Mouse (Mus musculus): ENCODE measurements around the gene Cdhr5. TPM values are rescaled to one million over a fixed set of nuclear protein-coding genes. Genes with fewer than 3 reads are reported as not detected.
"Not testable (repeated sequence)": the region's sequence is repeated elsewhere in the genome, so short reads cannot be mapped to it uniquely, and the experiment has no call there.

Gene Cdhr5
- polyA plus RNA-seq, 1 experiment from 2014 or later, result not detected

DNA sequence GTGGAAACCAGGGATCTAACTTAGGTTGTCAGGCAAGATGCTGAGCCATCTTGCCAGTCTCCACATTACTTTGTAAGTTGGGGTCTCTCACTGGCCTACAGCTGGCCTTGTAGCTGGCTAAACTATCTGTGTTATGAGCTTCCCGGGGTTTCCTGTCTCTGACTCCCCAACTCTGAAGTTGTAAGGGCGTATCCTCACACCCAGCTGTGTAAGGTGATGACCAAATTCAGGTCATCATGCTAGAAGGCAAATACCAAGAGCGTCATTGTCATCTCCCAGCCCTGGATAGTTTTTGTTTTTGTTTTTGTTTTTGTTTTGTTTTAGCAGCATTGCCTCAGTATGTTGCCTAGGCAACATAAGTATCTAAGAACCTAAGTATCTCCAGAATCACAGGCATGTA, 6.0 kb downstream of the Cdhr5 start:
- Histone ChIP-seq H3K27ac (no peak overlapping the region), H3K27me3 (no peaks in the 10 kb centered on the region), H3K4me1 (peaks cover 14% of the 10 kb centered on the region), H3K36me3 (no peaks in the 10 kb centered on the region), H3K9me3 (no peaks in the 10 kb centered on the region), H3K9ac (no peak overlapping the region), H3K4me3 (no peak overlapping the region), H3K4me2 (replicated peaks) (no peak overlapping the region)
- no peak for ATAC-seq (ENCODE audit: low FRiP score, low read depth)
- WGBS, result 85% methylated on average over 3 of the region's 3 CpGs

DNA sequence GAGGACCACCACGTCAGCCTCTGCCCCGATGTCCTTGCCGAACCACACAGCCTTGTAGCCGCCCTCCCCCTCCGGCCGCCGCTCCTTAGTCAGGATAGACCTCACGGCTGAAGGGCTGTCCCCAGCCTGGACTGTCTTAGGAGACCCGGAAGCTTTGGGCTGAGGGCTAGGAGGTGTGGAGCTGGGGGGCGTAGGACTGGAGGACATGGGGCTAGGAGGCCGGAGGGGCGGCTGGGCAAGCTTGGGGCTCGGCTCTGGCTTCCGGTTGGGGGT, 7.4 kb downstream of the Cdhr5 start:
- H3K4me1 ChIP-seq, result peaks cover 19% of the 10 kb centered on the region
- WGBS, result 82% methylated on average over 14 of the region's 14 CpGs
- H3K9ac ChIP-seq, result no peak overlapping the region
- H3K9me3 ChIP-seq, result no peaks in the 10 kb centered on the region
- H3K4me2 ChIP-seq (replicated peaks), result no peak overlapping the region; the same call in 1 of the 2 replicates
- H3K36me3 ChIP-seq, result peaks cover 3% of the 10 kb centered on the region; the same call in 1 of the 2 replicates
- ATAC-seq (ENCODE audit: low FRiP score, low read depth), result no peak
- no peaks in the 10 kb centered on the region for H3K27me3 ChIP-seq
- no peak overlapping the region for H3K4me3 ChIP-seq
- no peak overlapping the region for H3K27ac ChIP-seq

DNA sequence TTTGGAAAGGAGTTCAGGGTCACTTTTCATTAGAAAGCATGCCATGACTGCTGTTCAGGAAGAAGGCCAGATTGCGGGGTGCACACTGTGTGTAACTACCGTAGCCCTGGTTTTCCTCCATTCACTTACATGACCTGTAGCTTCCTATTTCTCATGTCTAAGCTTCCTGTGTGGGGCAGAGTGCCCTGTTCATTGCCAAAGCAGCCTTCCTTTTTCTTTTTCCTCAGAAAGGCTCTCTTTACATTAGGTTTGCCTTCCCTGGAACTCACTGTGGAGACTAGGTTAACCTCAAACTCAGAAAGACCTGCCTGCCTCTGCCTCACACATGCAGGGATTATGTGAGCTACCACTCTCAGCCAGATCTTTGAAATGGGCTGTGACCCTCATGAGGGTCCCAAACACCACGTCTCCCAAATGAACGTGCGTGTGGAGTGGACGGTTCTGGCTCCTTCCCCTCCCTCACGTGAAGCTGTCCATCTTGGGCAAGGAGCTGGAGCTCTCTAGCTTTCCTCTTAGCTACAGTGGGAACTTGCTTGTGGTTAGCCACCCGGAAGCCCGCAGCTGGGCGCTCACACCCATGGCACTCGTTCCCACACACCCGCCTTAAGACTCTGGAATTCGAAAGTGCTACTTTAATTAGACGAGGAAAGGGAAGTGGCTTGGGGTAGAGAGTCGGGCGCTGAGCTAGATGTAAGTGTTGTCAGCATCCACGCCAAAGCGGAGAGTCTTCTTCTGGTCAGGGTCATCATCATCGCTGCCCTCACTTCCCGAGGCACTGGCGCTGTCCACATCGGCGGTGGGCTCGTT, 7.9 kb downstream of the Cdhr5 start:
- no peak overlapping the region; the same call in 1 of the 2 replicates for H3K4me2 ChIP-seq (replicated peaks)
- 72% methylated on average over 24 of the region's 24 CpGs for WGBS

GRCm38 (mm10) chr7:141265739-141266561, 10.6 kb downstream of the Cdhr5 start, which contains the start of gene Irf7:
Gene Irf7 (minus strand): TSS chr7:141266481.
- peaks cover 19% of the 10 kb centered on the region for H3K4me1 ChIP-seq
- peaks cover 36% of the 10 kb centered on the region for H3K36me3 ChIP-seq
- peak; percentile 34; the same call in 1 of the 2 replicates for ATAC-seq (ENCODE audit: low FRiP score, low read depth)
- H3K9me3 ChIP-seq, result no peaks in the 10 kb centered on the region
- peak within 1 kb of the TSS; percentile 84 for H3K4me2 ChIP-seq (replicated peaks)
- no peak within 1 kb of the TSS; the same call in 1 of the 2 replicates for H3K27ac ChIP-seq
- peak within 1 kb of the TSS; percentile 70 for H3K9ac ChIP-seq
- 8% methylated on average over 25 of the region's 25 CpGs for WGBS
- H3K4me3 ChIP-seq, result peak within 1 kb of the TSS; percentile 50
- H3K27me3 ChIP-seq, result no peaks in the 10 kb centered on the region

More for the DNA sequence above, 7.9 kb downstream of the Cdhr5 start:
- peaks cover 9% of the 10 kb centered on the region for H3K36me3 ChIP-seq
- H3K9ac ChIP-seq, result no peak overlapping the region
- H3K4me3 ChIP-seq, result no peak overlapping the region
- ATAC-seq (ENCODE audit: low FRiP score, low read depth), result no peak
- H3K27me3 ChIP-seq, result no peaks in the 10 kb centered on the region
- peaks cover 19% of the 10 kb centered on the region for H3K4me1 ChIP-seq
- no peaks in the 10 kb centered on the region for H3K9me3 ChIP-seq
- no peak overlapping the region for H3K27ac ChIP-seq

DNA sequence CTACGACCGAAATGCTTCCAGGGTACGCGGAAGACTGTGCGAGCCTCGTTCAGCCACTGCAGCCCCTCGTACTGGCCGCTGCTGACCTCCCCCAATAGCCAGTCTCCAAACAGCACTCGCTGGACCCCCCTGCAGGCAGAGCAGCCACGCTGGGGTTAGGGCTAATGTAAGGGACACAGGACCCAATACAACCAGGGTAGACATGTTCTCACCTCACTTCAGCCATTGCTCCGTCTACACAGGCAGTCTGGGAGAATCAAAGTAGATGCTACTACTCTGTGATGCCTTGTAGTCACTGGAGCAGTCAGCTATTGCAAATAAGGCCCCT, 11.2 kb downstream of the Cdhr5 start:
- Histone ChIP-seq H3K36me3 (peaks cover 42% of the 10 kb centered on the region), H3K27ac (no peak overlapping the region; the same call in 1 of the 2 replicates), H3K4me3 (peak overlapping the region; percentile 50; the same call in 1 of the 2 replicates), H3K4me2 (replicated peaks) (peak overlapping the region; percentile 84), H3K9me3 (no peaks in the 10 kb centered on the region), H3K9ac (no peak overlapping the region), H3K27me3 (no peaks in the 10 kb centered on the region), H3K4me1 (peaks cover 19% of the 10 kb centered on the region)
- WGBS, result 37% methylated on average over 11 of the region's 11 CpGs
- ATAC-seq (ENCODE audit: low FRiP score, low read depth), result no peak

DNA sequence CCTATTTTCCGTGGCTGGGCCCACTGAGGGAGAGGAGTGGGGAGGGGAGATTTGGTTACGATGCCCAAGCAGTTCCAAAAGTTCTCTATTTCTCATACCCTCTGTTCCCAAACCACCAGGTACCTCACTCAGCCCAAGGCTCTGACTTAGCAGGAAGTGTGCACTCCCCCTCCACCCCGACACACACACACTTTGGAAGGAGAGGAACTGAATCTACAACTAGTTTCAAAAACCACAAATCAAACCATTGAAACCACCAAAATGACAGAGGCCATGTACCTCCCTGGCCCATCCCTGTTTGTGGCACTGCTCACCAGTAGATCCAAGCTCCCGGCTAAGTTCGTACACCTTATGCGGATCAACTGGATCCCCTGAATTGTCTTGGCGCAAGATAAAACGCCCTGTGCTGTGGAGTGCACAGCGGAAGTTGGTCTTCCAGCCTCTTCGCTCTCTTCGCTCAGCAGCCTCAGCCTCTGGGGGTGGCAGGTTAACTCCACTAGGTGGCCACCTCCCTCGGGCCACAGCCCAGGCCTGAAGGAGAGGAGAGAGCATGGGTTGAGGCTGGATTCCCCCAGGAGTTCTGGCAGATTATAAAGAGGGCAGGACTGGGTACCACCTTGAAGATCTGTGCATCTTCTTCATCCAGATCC, 11.7 kb downstream of the Cdhr5 start:
- WGBS, result 33% methylated on average over 12 of the region's 12 CpGs
- H3K4me2 ChIP-seq (replicated peaks), result peak overlapping the region; percentile 84
- no peak overlapping the region for H3K4me3 ChIP-seq

DNA sequence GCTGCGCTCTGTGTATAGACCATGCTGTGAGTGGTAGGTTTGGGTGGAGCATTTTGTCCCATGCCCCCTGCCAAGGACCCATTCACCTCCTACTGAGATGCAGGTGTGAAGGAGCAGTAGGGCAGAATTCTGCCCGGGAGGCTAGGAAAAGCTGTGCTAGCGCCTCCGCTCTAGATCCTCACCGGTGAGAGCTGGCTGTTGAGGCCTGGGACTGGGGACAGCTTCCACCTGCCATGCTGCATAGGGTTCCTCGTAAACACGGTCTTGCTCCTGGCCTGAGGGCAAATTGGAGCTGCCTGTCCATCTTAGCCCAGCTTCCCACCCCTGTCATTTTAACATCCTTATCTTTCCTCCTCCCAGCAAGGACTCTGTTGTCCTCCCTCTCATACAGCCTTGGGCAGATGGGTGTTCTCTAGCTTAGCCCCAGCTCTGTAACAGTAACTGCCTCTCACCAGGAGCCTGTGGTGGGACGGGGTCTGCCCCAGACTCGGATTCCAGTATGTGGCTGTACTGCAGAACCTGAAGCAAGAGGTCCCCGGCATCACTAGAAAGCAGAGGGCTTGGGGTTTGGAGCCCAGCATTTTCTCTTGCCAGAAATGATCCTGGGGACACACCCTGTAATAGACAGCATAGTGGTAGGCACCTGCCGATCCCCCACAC, 12.4 kb downstream of the Cdhr5 start:
- WGBS, result 68% methylated on average over 11 of the region's 11 CpGs
- Histone ChIP-seq H3K4me1 (peaks cover 19% of the 10 kb centered on the region), H3K27ac (no peak overlapping the region), H3K9me3 (no peaks in the 10 kb centered on the region), H3K27me3 (no peaks in the 10 kb centered on the region), H3K4me2 (replicated peaks) (no peak overlapping the region), H3K4me3 (no peak overlapping the region), H3K36me3 (peaks cover 54% of the 10 kb centered on the region), H3K9ac (no peak overlapping the region)
- no peak for ATAC-seq (ENCODE audit: low FRiP score, low read depth)

More for the DNA sequence above, 11.7 kb downstream of the Cdhr5 start:
- Histone ChIP-seq H3K4me1 (peaks cover 19% of the 10 kb centered on the region), H3K9me3 (no peaks in the 10 kb centered on the region), H3K9ac (0 out of 2 replicates have a peak overlapping the region, but pooled peaks have one; percentile 13), H3K27ac (no peak overlapping the region), H3K27me3 (no peaks in the 10 kb centered on the region), H3K36me3 (peaks cover 46% of the 10 kb centered on the region)
- 0 out of 2 replicates have a peak, but pooled peaks have one; percentile 16 for ATAC-seq (ENCODE audit: low FRiP score, low read depth)

- peaks cover 59% of the 10 kb centered on the region for H3K36me3 ChIP-seq
- H3K4me3 ChIP-seq, result no peak overlapping the region
- WGBS, result 84% methylated on average over 13 of the region's 13 CpGs
- no peaks in the 10 kb centered on the region for H3K9me3 ChIP-seq
- no peak overlapping the region for H3K27ac ChIP-seq
- H3K4me1 ChIP-seq, result peaks cover 19% of the 10 kb centered on the region
- H3K27me3 ChIP-seq, result no peaks in the 10 kb centered on the region
- ATAC-seq (ENCODE audit: low FRiP score, low read depth), result no peak
- no peak overlapping the region for H3K4me2 ChIP-seq (replicated peaks)
- no peak overlapping the region for H3K9ac ChIP-seq
Measured at GRCm38 (mm10) chr7:141263640-141264039, 12.9 kb downstream of the Cdhr5 start.

DNA sequence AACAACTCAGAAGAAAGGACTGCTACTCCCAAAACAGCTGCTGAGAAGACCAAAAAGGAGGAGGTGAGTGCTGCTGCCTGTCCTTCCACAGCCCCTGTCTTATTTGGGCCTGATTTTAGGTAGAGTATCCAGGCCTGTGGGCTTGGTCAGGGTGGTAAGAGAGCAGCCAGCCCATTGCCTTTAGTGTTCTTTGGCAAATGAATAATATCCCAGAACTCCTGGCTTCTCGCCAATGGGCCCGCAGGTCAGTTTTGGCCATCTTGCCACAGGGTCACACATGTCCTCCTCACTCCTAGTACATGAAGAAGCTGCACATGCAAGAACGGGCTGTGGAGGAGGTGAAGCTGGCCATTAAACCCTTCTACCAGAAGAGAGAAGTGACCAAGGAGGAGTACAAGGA, 15.1 kb downstream of the Cdhr5 start:
- H3K27me3 ChIP-seq, result no peaks in the 10 kb centered on the region
- no peak overlapping the region for H3K9ac ChIP-seq
- H3K4me3 ChIP-seq, result no peak overlapping the region
- no peak for ATAC-seq (ENCODE audit: low FRiP score, low read depth)
- H3K4me2 ChIP-seq (replicated peaks), result no peak overlapping the region
- no peaks in the 10 kb centered on the region for H3K9me3 ChIP-seq
- H3K27ac ChIP-seq, result no peak overlapping the region
- peaks cover 80% of the 10 kb centered on the region for H3K36me3 ChIP-seq
- 88% methylated on average over 3 of the region's 3 CpGs for WGBS
- H3K4me1 ChIP-seq, result peaks cover 17% of the 10 kb centered on the region

GRCm38 (mm10) chr7:141256159-141256558, 20.4 kb downstream of the Cdhr5 start:
- Histone ChIP-seq H3K9ac (no peak overlapping the region), H3K9me3 (no peaks in the 10 kb centered on the region), H3K36me3 (peaks cover 93% of the 10 kb centered on the region), H3K4me2 (replicated peaks) (no peak overlapping the region), H3K4me3 (no peak overlapping the region), H3K27me3 (no peaks in the 10 kb centered on the region), H3K4me1 (no peaks in the 10 kb centered on the region), H3K27ac (no peak overlapping the region)
- no peak for ATAC-seq (ENCODE audit: low FRiP score, low read depth)
- WGBS, result 94% methylated on average over 10 of the region's 10 CpGs

DNA sequence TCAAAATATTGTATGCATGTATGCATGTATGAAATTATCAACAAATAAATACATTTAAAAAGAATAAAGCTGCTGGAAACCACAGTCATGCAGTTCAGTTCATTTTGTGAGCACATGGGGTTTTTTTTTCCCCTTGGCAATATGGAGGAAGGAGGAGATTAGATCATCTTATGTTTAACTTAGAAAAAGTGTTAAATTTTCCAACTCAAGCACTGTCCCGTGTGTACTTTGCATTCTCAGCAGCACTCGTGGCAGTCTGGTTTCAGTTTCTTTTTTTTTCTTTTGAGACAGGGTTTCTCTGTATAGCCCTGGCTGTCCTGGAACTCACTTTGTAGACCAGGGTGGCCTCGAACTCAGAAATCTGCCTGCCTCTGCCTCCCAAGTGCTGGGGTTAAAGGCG, 26.1 kb downstream of the Cdhr5 start:
- not testable (repeated sequence) for ATAC-seq (ENCODE audit: low FRiP score, low read depth); H3K4me3 ChIP-seq; H3K9ac ChIP-seq; H3K4me1 ChIP-seq; H3K9me3 ChIP-seq; H3K27me3 ChIP-seq; H3K4me2 ChIP-seq (replicated peaks); H3K27ac ChIP-seq
- 89% methylated on average over 4 of the region's 4 CpGs for WGBS
- H3K36me3 ChIP-seq, result peaks cover 94% of the 10 kb centered on the region
